In genomic region chr4:107819990-107820719, GRCm38 (mm10) we compare ENCODE assay signal across 11 mouse cellular contexts. TPM values are rescaled to one million over a fixed set of nuclear protein-coding genes. Genes with fewer than 3 reads are reported as not detected.
DNase-seq lines count a peak whose midpoint lies in the region; ATAC-seq and TF ChIP-seq lines count a peak whose summit lies in the region.
"Had no signal": no experiment of that assay in that cellular context is flagged by ENCODE, and none has a peak within 500 bp of the region (broad histone marks: within the 10 kb centered on the region; RNA-seq: fewer than 3 reads in every experiment).

No protein-coding gene starts in this region.

- H3K9me3 ChIP-seq in embryonic facial prominence, embryonic 15.5 days (replicated peaks) = no peaks in the 10 kb centered on the region
- no peaks in the 10 kb centered on the region for H3K9me3 ChIP-seq in hindbrain, embryonic 12.5 days (replicated peaks)
- H3K9me3 ChIP-seq: limb, embryonic 12.5 days; megakaryocyte, embryonic 14.5 days had no signal

- no peak for TF ChIP-seq CTCF in olfactory bulb, adult 2 months (IDR thresholded peaks at IDR 0.05; ENCODE audit: insufficient read depth, low read depth, low read length)

- H3K9ac ChIP-seq in embryonic facial prominence, embryonic 15.5 days = no peak overlapping the region
- peak overlapping the region; percentile 19 for H3K9ac ChIP-seq in hindbrain, embryonic 12.5 days
- H3K9ac ChIP-seq: limb, embryonic 12.5 days had no signal

- peaks cover 47% of the 10 kb centered on the region for H3K4me1 ChIP-seq in embryonic facial prominence, embryonic 15.5 days
- peaks cover 88% of the 10 kb centered on the region for H3K4me1 ChIP-seq in hindbrain, embryonic 12.5 days
- peaks cover 77% of the 10 kb centered on the region for H3K4me1 ChIP-seq in olfactory bulb, adult 2 months (ENCODE audit: control insufficient read depth, insufficient read depth, low read length)

- no peak overlapping the region for H3K4me2 ChIP-seq in embryonic facial prominence, embryonic 15.5 days (replicated peaks)
- H3K4me2 ChIP-seq in hindbrain, embryonic 12.5 days (replicated peaks) = no peak overlapping the region
- H3K4me2 ChIP-seq: limb, embryonic 12.5 days had no signal

- no peaks in the 10 kb centered on the region for H3K27me3 ChIP-seq in embryonic facial prominence, embryonic 15.5 days
- H3K27me3 ChIP-seq in hindbrain, embryonic 12.5 days = 0 out of 2 replicates have a peak, but pooled peaks cover 4% of the 10 kb centered on the region
- H3K27me3 ChIP-seq: limb, embryonic 12.5 days; megakaryocyte, embryonic 14.5 days; Patski had no signal

- H3K27ac ChIP-seq in embryonic facial prominence, embryonic 15.5 days (replicated peaks) = peak overlapping the region; percentile 34; the same call in 1 of the 2 replicates
- peak overlapping the region; percentile 3; the same call in 1 of the 2 replicates for H3K27ac ChIP-seq in hindbrain, embryonic 12.5 days
- peak overlapping the region; percentile 48 for H3K27ac ChIP-seq in olfactory bulb, adult 2 months (ENCODE audit: insufficient read depth, low read depth, low read length)
- H3K27ac ChIP-seq: limb, embryonic 12.5 days had no signal

- peak; percentile 26 to 63 for DNase-seq in left cerebral cortex, adult 18-20 months (ENCODE audit: low spot score in 2 of 2)
- DNase-seq in left cerebral cortex, adult 11 months (ENCODE audit: low spot score) = no peak
- no peak for DNase-seq in adrenal gland, adult 18-20 months (ENCODE audit: low spot score in 2 of 2)
- DNase-seq in liver = no peak
- DNase-seq in thymus, postnatal 10 days (ENCODE audit: low spot score in 2 of 2) = no peak

- WGBS in embryonic facial prominence, embryonic 15.5 days = 60% methylated on average over 16 of the region's 16 CpGs
- WGBS in hindbrain, embryonic 12.5 days = 71% methylated on average over 16 of the region's 16 CpGs
- WGBS in olfactory bulb, adult 2 months = 26% methylated on average over 16 of the region's 16 CpGs

- no peak overlapping the region for H3K4me3 ChIP-seq in embryonic facial prominence, embryonic 15.5 days (replicated peaks)
- H3K4me3 ChIP-seq in hindbrain, embryonic 12.5 days = no peak overlapping the region
- H3K4me3 ChIP-seq in olfactory bulb, adult 2 months (ENCODE audit: insufficient read depth, low read depth, low read length) = no peak overlapping the region
- H3K4me3 ChIP-seq: limb, embryonic 12.5 days had no signal

- ATAC-seq in embryonic facial prominence, embryonic 15.5 days (ENCODE audit: insufficient number of reproducible peaks, low FRiP score, low TSS enrichment, low read depth) = no peak
- ATAC-seq in hindbrain, embryonic 12.5 days (ENCODE audit: low FRiP score) = no peak
- ATAC-seq: Patski had no signal

- TF ChIP-seq POLR2A in olfactory bulb, adult 2 months (IDR thresholded peaks at IDR 0.05; ENCODE audit: insufficient read depth, low read depth, low read length) = no peak

- no peaks in the 10 kb centered on the region for H3K36me3 ChIP-seq in embryonic facial prominence, embryonic 15.5 days
- H3K36me3 ChIP-seq in hindbrain, embryonic 12.5 days = peaks cover 5% of the 10 kb centered on the region; the same call in 1 of the 2 replicates
- H3K36me3 ChIP-seq: limb, embryonic 12.5 days had no signal

RNA-seq across cellular contexts. Expression of gene Lrp8, which starts 18.1 kb away (rescaled TPM):
- total RNA-seq in left cerebral cortex, adult 18-20 months (2021) = 10 to 100 TPM; 84.3 to 94.0 TPM
- 3.5 and 3.9 TPM in 2 replicates for polyA plus RNA-seq in embryonic facial prominence, embryonic 15.5 days (2015; fragmentation: Nextera tagmentation; extraction: Ambion mirVana)
- 46.7 and 52.6 TPM in 2 replicates for polyA plus RNA-seq in hindbrain, embryonic 12.5 days (2016; fragmentation: Nextera tagmentation; extraction: Ambion mirVana)
- not detected in 2 replicates for polyA plus RNA-seq in olfactory bulb, adult 2 months (2012; ENCODE audit: insufficient read depth, insufficient read length, low replicate concordance, missing spikeins)
- 10 to 100 TPM in 1 of 2 experiments, 1 to 10 TPM in 1; 6.9 to 13.1 TPM for total RNA-seq in adrenal gland, adult 18-20 months (2021)

RNA-seq across cellular contexts. Expression of gene Magoh, which starts 59.4 kb away (rescaled TPM):
- total RNA-seq in left cerebral cortex, adult 18-20 months (2021) = 10 to 100 TPM; 39.4 to 42.4 TPM
- polyA plus RNA-seq in embryonic facial prominence, embryonic 15.5 days (2015; fragmentation: Nextera tagmentation; extraction: Ambion mirVana) = 160 and 167 TPM in 2 replicates
- 173 and 174 TPM in 2 replicates for polyA plus RNA-seq in hindbrain, embryonic 12.5 days (2016; fragmentation: Nextera tagmentation; extraction: Ambion mirVana)
- polyA plus RNA-seq in olfactory bulb, adult 2 months (2012; ENCODE audit: insufficient read depth, insufficient read length, low replicate concordance, missing spikeins) = not detected in 2 replicates
- 10 to 100 TPM; 75.1 to 82.3 TPM for total RNA-seq in adrenal gland, adult 18-20 months (2021)

Comparison
In these comparisons a context has a peak if more than half of its experiments do, and no peak if none do; other contexts are left out.
1. DNase-seq: peak in left cerebral cortex, adult 18-20 months (2 of 2); none in left cerebral cortex, adult 11 months (single experiment), adrenal gland, adult 18-20 months (0 of 2), liver (single experiment) and thymus, postnatal 10 days (0 of 2).
2. RNA of gene Magoh, which starts 59.4 kb away (polyA plus RNA-seq): 173 to 174 TPM in hindbrain, embryonic 12.5 days and 160 to 167 TPM in embryonic facial prominence, embryonic 15.5 days; not detected in olfactory bulb, adult 2 months; every median in the first group is over 100 times any median in the second.
3. Peak in every context shown above with its lines, with median percentiles within 50 percentile points of each other: H3K27ac ChIP-seq.